Mouse (Mus musculus): ENCODE results near the gene Phactr4. TPM values are rescaled to one million over a fixed set of nuclear protein-coding genes. Genes with fewer than 3 reads are reported as not detected.

Phactr4 gene
- polyA plus RNA-seq (2015; fragmentation: Nextera tagmentation; extraction: Ambion mirVana): 24.3 and 25.2 TPM in 2 replicates

- DNase-seq (ENCODE audit: low spot score): peak; percentile 99
Observed at GRCm38 (mm10) chr4:132421923-132422782, at the start of gene Phactr4. Phactr4 (minus strand) TSS chr4:132422489.

GRCm38 (mm10) chr4:132469873-132470272 lies 47.6 kb upstream of the Phactr4 start:
- peak; percentile 43 for DNase-seq (ENCODE audit: low spot score)
- Histone ChIP-seq H3K27ac (peak overlapping the region; percentile 77), H3K9me3 (replicated peaks; ENCODE audit: low read length) (no peaks in the 10 kb centered on the region), H3K27me3 (ENCODE audit: insufficient read depth, low read length) (no peaks in the 10 kb centered on the region), H3K4me2 (ENCODE audit: low read length) (no peak overlapping the region), H3K9ac (ENCODE audit: low read depth, low read length) (no peak overlapping the region), H3K36me3 (ENCODE audit: insufficient read depth, low read length) (no peaks in the 10 kb centered on the region), H3K4me1 (replicated peaks; ENCODE audit: insufficient read depth, low read length) (no peaks in the 10 kb centered on the region), H3K4me3 (replicated peaks; ENCODE audit: low read depth, low read length) (no peak overlapping the region)
- 6% methylated on average over 3 of the region's 3 CpGs for WGBS
- ATAC-seq (replicated peaks; ENCODE audit: low FRiP score, low read depth): 0 out of 2 replicates have a peak, but pooled peaks have one; percentile 33
- TF ChIP-seq CTCF (IDR thresholded peaks at IDR 0.05; ENCODE audit: low read depth): no peak

More at GRCm38 (mm10) chr4:132421923-132422782, at the start of gene Phactr4:
- H3K4me2 ChIP-seq (ENCODE audit: low read length): peak within 1 kb of the TSS; percentile 64
- 0 out of 2 replicates have a peak, but pooled peaks cover 4% of the 10 kb centered on the region for H3K4me1 ChIP-seq (replicated peaks; ENCODE audit: insufficient read depth, low read length)
- H3K36me3 ChIP-seq (ENCODE audit: insufficient read depth, low read length): no peaks in the 10 kb centered on the region
- under 1% methylated on average over 70 of the region's 73 CpGs for WGBS
- no peak for TF ChIP-seq CTCF (IDR thresholded peaks at IDR 0.05; ENCODE audit: low read depth)
- H3K27ac ChIP-seq: peak within 1 kb of the TSS; percentile 100
- no peaks in the 10 kb centered on the region for H3K9me3 ChIP-seq (replicated peaks; ENCODE audit: low read length)
- H3K27me3 ChIP-seq (ENCODE audit: insufficient read depth, low read length): no peaks in the 10 kb centered on the region
- peak within 1 kb of the TSS; percentile 94 for H3K9ac ChIP-seq (ENCODE audit: low read depth, low read length)
- H3K4me3 ChIP-seq (replicated peaks; ENCODE audit: low read depth, low read length): peak within 1 kb of the TSS; percentile 90
- ATAC-seq (replicated peaks; ENCODE audit: low FRiP score, low read depth): peak; percentile 99

- Histone ChIP-seq H3K4me1 (replicated peaks; ENCODE audit: insufficient read depth, low read length) (peaks cover 8% of the 10 kb centered on the region; the same call in 1 of the 2 replicates), H3K27ac (no peak overlapping the region), H3K27me3 (ENCODE audit: insufficient read depth, low read length) (no peaks in the 10 kb centered on the region), H3K4me3 (replicated peaks; ENCODE audit: low read depth, low read length) (peak overlapping the region; percentile 73), H3K36me3 (ENCODE audit: insufficient read depth, low read length) (peaks cover 12% of the 10 kb centered on the region), H3K9me3 (replicated peaks; ENCODE audit: low read length) (no peaks in the 10 kb centered on the region), H3K4me2 (ENCODE audit: low read length) (peak overlapping the region; percentile 90), H3K9ac (ENCODE audit: low read depth, low read length) (peak overlapping the region; percentile 83; the same call in 1 of the 2 replicates)
- DNase-seq (ENCODE audit: low spot score) (no peak), ATAC-seq (replicated peaks; ENCODE audit: low FRiP score, low read depth) (no peak)
- WGBS: under 1% methylated on average over 5 of the region's 5 CpGs
- no peak for TF ChIP-seq CTCF (IDR thresholded peaks at IDR 0.05; ENCODE audit: low read depth)
Observed at GRCm38 (mm10) chr4:132464255-132464613, 41.9 kb upstream of the Phactr4 start.

GRCm38 (mm10) chr4:132463430-132464254 lies 41.4 kb upstream of the Phactr4 start, which contains the start of gene Med18:
Med18 (minus strand) TSS chr4:132463921.
- peaks cover 13% of the 10 kb centered on the region for H3K36me3 ChIP-seq (ENCODE audit: insufficient read depth, low read length)

GRCm38 (mm10) chr4:132462836-132463235 lies 40.5 kb upstream of the Phactr4 start:
- 2% methylated on average over 11 of the region's 11 CpGs for WGBS
- peak overlapping the region; percentile 83 for H3K9ac ChIP-seq (ENCODE audit: low read depth, low read length)
- H3K27me3 ChIP-seq (ENCODE audit: insufficient read depth, low read length): no peaks in the 10 kb centered on the region
- H3K27ac ChIP-seq: peak overlapping the region; percentile 78; the same call in 1 of the 2 replicates
- DNase-seq (ENCODE audit: low spot score): peak; percentile 27
- peak overlapping the region; percentile 73 for H3K4me3 ChIP-seq (replicated peaks; ENCODE audit: low read depth, low read length)
- peaks cover 8% of the 10 kb centered on the region; the same call in 1 of the 2 replicates for H3K4me1 ChIP-seq (replicated peaks; ENCODE audit: insufficient read depth, low read length)
- peaks cover 19% of the 10 kb centered on the region for H3K36me3 ChIP-seq (ENCODE audit: insufficient read depth, low read length)
- no peak for ATAC-seq (replicated peaks; ENCODE audit: low FRiP score, low read depth)
- no peaks in the 10 kb centered on the region for H3K9me3 ChIP-seq (replicated peaks; ENCODE audit: low read length)
- H3K4me2 ChIP-seq (ENCODE audit: low read length): peak overlapping the region; percentile 90
- no peak for TF ChIP-seq CTCF (IDR thresholded peaks at IDR 0.05; ENCODE audit: low read depth)

More at GRCm38 (mm10) chr4:132463430-132464254, 41.4 kb upstream of the Phactr4 start, which contains the start of gene Med18:
- H3K4me2 ChIP-seq (ENCODE audit: low read length): peak within 1 kb of the TSS; percentile 90
- peak within 1 kb of the TSS; percentile 83 for H3K9ac ChIP-seq (ENCODE audit: low read depth, low read length)
- H3K4me1 ChIP-seq (replicated peaks; ENCODE audit: insufficient read depth, low read length): peaks cover 8% of the 10 kb centered on the region; the same call in 1 of the 2 replicates
- DNase-seq (ENCODE audit: low spot score) (peak; percentile 96), ATAC-seq (replicated peaks; ENCODE audit: low FRiP score, low read depth) (peak; percentile 88)
- TF ChIP-seq CTCF (IDR thresholded peaks at IDR 0.05; ENCODE audit: low read depth): peak; percentile 65
- WGBS: under 1% methylated on average over 44 of the region's 44 CpGs
- no peaks in the 10 kb centered on the region for H3K9me3 ChIP-seq (replicated peaks; ENCODE audit: low read length)
- H3K4me3 ChIP-seq (replicated peaks; ENCODE audit: low read depth, low read length): peak within 1 kb of the TSS; percentile 73
- H3K27ac ChIP-seq: peak within 1 kb of the TSS; percentile 78; the same call in 1 of the 2 replicates
- H3K27me3 ChIP-seq (ENCODE audit: insufficient read depth, low read length): no peaks in the 10 kb centered on the region
